Comparison of ENCODE assay signal across 18 mouse cellular contexts in the genomic region with DNA sequence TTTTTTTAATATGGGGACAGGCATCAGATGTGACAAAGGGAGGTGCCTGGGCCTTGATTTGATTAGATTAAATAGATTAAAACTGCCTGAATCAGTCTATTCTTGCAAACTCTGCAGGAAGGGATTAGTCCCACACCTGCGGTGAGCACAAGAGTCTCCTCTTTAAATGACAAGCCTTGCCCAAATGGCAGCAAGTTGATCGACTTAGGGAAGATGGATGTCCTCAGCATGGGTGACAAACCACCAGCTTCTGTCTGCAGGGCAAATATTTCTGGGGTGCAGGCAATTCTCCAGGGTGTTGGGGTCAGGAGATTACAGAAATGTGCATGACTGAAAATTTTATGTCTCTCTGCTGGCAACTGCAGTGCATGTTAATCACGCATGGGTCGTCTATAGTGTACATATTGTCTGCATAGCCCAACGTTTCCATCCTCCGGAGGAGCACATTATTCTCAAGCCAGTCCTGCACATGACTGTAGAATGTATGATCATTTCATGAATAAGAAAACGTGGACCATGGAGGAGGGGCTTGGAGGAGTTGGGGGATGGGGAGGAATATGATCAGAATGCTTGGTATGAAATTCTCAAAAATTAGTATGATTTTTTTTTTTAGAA. TPM values are rescaled to one million over a fixed set of nuclear protein-coding genes. Genes with fewer than 3 reads are reported as not detected.
A peak's percentile ranks its signal among the peaks of the same experiment; 100 is the strongest.
DNase-seq lines count a peak whose midpoint lies in the region; ATAC-seq lines count a peak whose summit lies in the region.
"Had no signal": no experiment of that assay in that cellular context is flagged by ENCODE, and none has a peak within 500 bp of the region (broad histone marks: within the 10 kb centered on the region; RNA-seq: fewer than 3 reads in every experiment).

No protein-coding gene starts in this region.

- H3K4me1 ChIP-seq in embryonic facial prominence, embryonic 12.5 days, result no peaks in the 10 kb centered on the region
- peaks cover 15% of the 10 kb centered on the region for H3K4me1 ChIP-seq in forebrain, embryonic 13.5 days
- H3K4me1 ChIP-seq in hindbrain, embryonic 13.5 days (replicated peaks), result peaks cover 9% of the 10 kb centered on the region
- H3K4me1 ChIP-seq in midbrain, embryonic 15.5 days, result peaks cover 8% of the 10 kb centered on the region; the same call in 1 of the 2 replicates
- H3K4me1 ChIP-seq: embryonic facial prominence, embryonic 15.5 days had no signal

- no peak for DNase-seq in left cerebral cortex, postnatal 10 days (ENCODE audit: extremely low spot score in 1 of 2, low spot score in 2 of 2)
- DNase-seq in right cerebral cortex, postnatal 25 days, result no peak
- no peak for DNase-seq in heart, postnatal 14 days
- no peak for DNase-seq in spleen, postnatal 10 days (ENCODE audit: low spot score in 2 of 2)
- DNase-seq: adrenal gland, postnatal 14 days; cerebellum, adult 18-20 months; kidney, adult 9 months; kidney, postnatal 4 days; liver; lung, adult 18-20 months had no signal

- WGBS in embryonic facial prominence, embryonic 12.5 days, result 7% methylated on average over 7 of the region's 7 CpGs
- WGBS in forebrain, embryonic 13.5 days, result 2% methylated on average over 7 of the region's 7 CpGs
- WGBS in hindbrain, embryonic 13.5 days, result 4% methylated on average over 7 of the region's 7 CpGs
- WGBS in midbrain, embryonic 15.5 days, result 1% methylated on average over 7 of the region's 7 CpGs

- no peak overlapping the region for H3K27ac ChIP-seq in embryonic facial prominence, embryonic 12.5 days
- peak overlapping the region; percentile 86 for H3K27ac ChIP-seq in forebrain, embryonic 13.5 days
- peak overlapping the region; percentile 89 for H3K27ac ChIP-seq in hindbrain, embryonic 13.5 days
- peak overlapping the region; percentile 84 for H3K27ac ChIP-seq in midbrain, embryonic 15.5 days
- H3K27ac ChIP-seq: embryonic facial prominence, embryonic 15.5 days had no signal

- intact Hi-C loops in left cerebral cortex, postnatal 10 days (cut with DNase I), result no loop called here
- intact Hi-C loops in heart, postnatal 14 days (cut with DNase I), result no loop called here

- peaks cover 12% of the 10 kb centered on the region for H3K27me3 ChIP-seq in embryonic facial prominence, embryonic 12.5 days
- peaks cover 18% of the 10 kb centered on the region for H3K27me3 ChIP-seq in forebrain, embryonic 13.5 days
- H3K27me3 ChIP-seq in hindbrain, embryonic 13.5 days, result peaks cover 20% of the 10 kb centered on the region
- no peaks in the 10 kb centered on the region for H3K27me3 ChIP-seq in midbrain, embryonic 15.5 days (replicated peaks)

- no peak overlapping the region for H3K4me2 ChIP-seq in embryonic facial prominence, embryonic 12.5 days (replicated peaks)
- H3K4me2 ChIP-seq in forebrain, embryonic 13.5 days, result peak overlapping the region; percentile 41
- peak overlapping the region; percentile 43 for H3K4me2 ChIP-seq in hindbrain, embryonic 13.5 days
- H3K4me2 ChIP-seq in midbrain, embryonic 15.5 days, result peak overlapping the region; percentile 38
- H3K4me2 ChIP-seq: embryonic facial prominence, embryonic 15.5 days had no signal

- H3K4me3 ChIP-seq in embryonic facial prominence, embryonic 12.5 days, result no peak overlapping the region
- peak overlapping the region; percentile 17; the same call in 1 of the 2 replicates for H3K4me3 ChIP-seq in forebrain, embryonic 13.5 days
- H3K4me3 ChIP-seq in hindbrain, embryonic 13.5 days, result peak overlapping the region; percentile 25
- H3K4me3 ChIP-seq in midbrain, embryonic 15.5 days, result peak overlapping the region; percentile 21
- H3K4me3 ChIP-seq: embryonic facial prominence, embryonic 15.5 days had no signal

- no peaks in the 10 kb centered on the region for H3K36me3 ChIP-seq in embryonic facial prominence, embryonic 12.5 days
- no peaks in the 10 kb centered on the region for H3K36me3 ChIP-seq in forebrain, embryonic 13.5 days (ENCODE audit: poor library complexity, severe bottlenecking)
- H3K36me3 ChIP-seq in hindbrain, embryonic 13.5 days, result no peaks in the 10 kb centered on the region
- no peaks in the 10 kb centered on the region for H3K36me3 ChIP-seq in midbrain, embryonic 15.5 days (replicated peaks)
- H3K36me3 ChIP-seq: embryonic facial prominence, embryonic 15.5 days had no signal

- H3K9ac ChIP-seq in embryonic facial prominence, embryonic 12.5 days, result no peak overlapping the region
- H3K9ac ChIP-seq in forebrain, embryonic 13.5 days, result peak overlapping the region; percentile 37; the same call in 1 of the 2 replicates
- H3K9ac ChIP-seq in hindbrain, embryonic 13.5 days, result peak overlapping the region; percentile 51; the same call in 1 of the 2 replicates
- peak overlapping the region; percentile 0; the same call in 1 of the 2 replicates for H3K9ac ChIP-seq in midbrain, embryonic 15.5 days
- H3K9ac ChIP-seq: embryonic facial prominence, embryonic 15.5 days had no signal

- no peaks in the 10 kb centered on the region for H3K9me3 ChIP-seq in embryonic facial prominence, embryonic 12.5 days
- no peaks in the 10 kb centered on the region for H3K9me3 ChIP-seq in forebrain, embryonic 13.5 days (replicated peaks)
- no peaks in the 10 kb centered on the region for H3K9me3 ChIP-seq in hindbrain, embryonic 13.5 days
- H3K9me3 ChIP-seq in midbrain, embryonic 15.5 days, result no peaks in the 10 kb centered on the region
- H3K9me3 ChIP-seq: embryonic facial prominence, embryonic 15.5 days had no signal

- ATAC-seq in embryonic facial prominence, embryonic 12.5 days (ENCODE audit: insufficient number of reproducible peaks, insufficient read depth, low FRiP score, low TSS enrichment), result 0 out of 2 replicates have a peak, but pooled peaks have one; percentile 64
- ATAC-seq in forebrain, embryonic 13.5 days, result peak; percentile 64
- peak; percentile 75 for ATAC-seq in hindbrain, embryonic 13.5 days (ENCODE audit: low FRiP score)
- peak; percentile 79 for ATAC-seq in midbrain, embryonic 15.5 days (replicated peaks)

RNA-seq across cellular contexts. Expression of a gene that starts 11.5 kb away (rescaled TPM):
- 4.6 and 6.3 TPM in 2 replicates for polyA plus RNA-seq in embryonic facial prominence, embryonic 12.5 days (2016; fragmentation: Nextera tagmentation; extraction: Ambion mirVana)
- polyA plus RNA-seq in forebrain, embryonic 13.5 days (2015; fragmentation: Nextera tagmentation; extraction: Ambion mirVana), result 43.7 and 49.4 TPM in 2 replicates
- polyA plus RNA-seq in hindbrain, embryonic 13.5 days (2015; fragmentation: Nextera tagmentation; extraction: Ambion mirVana), result 78.6 and 80.9 TPM in 2 replicates
- 114 and 116 TPM in 2 replicates for polyA plus RNA-seq in midbrain, embryonic 15.5 days (2015; fragmentation: Nextera tagmentation; extraction: Ambion mirVana)
- total RNA-seq in left cerebral cortex, postnatal 10 days (2021), result 10 to 100 TPM; 45.2 to 47.6 TPM
- total RNA-seq in heart, postnatal 14 days (2021), result not detected
- total RNA-seq: gastrocnemius, adult 8-10 months; heart, adult 8-10 months had no signal
- polyA plus RNA-seq: spleen, adult 2 months had no signal
